Mouse (Mus musculus) liver, embryonic 13.5 days (tissue): Measurements from ENCODE around the gene Scimp. TPM values are rescaled to one million over a fixed set of nuclear protein-coding genes. Genes with fewer than 3 reads are reported as not detected.

Experiments used
- ATAC-seq: fragments of 200-750 bp; cut with Nextera tagmentation; 2 replicates; pipeline ENCODE4 v1.8.0; 2017; ENCODE audit warnings: low read depth, mild to moderate bottlenecking, moderate number of reproducible peaks, moderate library complexity
- DNase-seq: peaks from one replicate; pipeline ENCODE4 v3.0.0; 2022
- H3K27ac ChIP-seq: fragments of 300-500 bp; sonication (generic); 2 replicates; pipeline ENCODE4 v1.5.1; 2015; ENCODE audit warnings: moderate library complexity, mild to moderate bottlenecking, inconsistent platforms
- H3K27me3 ChIP-seq: fragments of 300-500 bp; sonication (generic); 2 replicates; pipeline ENCODE4 v1.6.1; 2015; ENCODE audit warnings: mild to moderate bottlenecking, inconsistent platforms
- H3K36me3 ChIP-seq: fragments of 300-500 bp; sonication (generic); 2 replicates; pipeline ENCODE4 v1.6.1; 2015; ENCODE audit warnings: mild to moderate bottlenecking, inconsistent platforms
- H3K4me1 ChIP-seq: fragments of 300-500 bp; sonication (generic); replicated peaks from 2 replicates; pipeline ENCODE4 v1.6.1; 2015; ENCODE audit warnings: inconsistent platforms
- H3K4me2 ChIP-seq: fragments of 300-500 bp; sonication (generic); 2 replicates; pipeline ENCODE4 v1.6.1; 2015; ENCODE audit warnings: inconsistent platforms, mild to moderate bottlenecking, moderate library complexity
- H3K4me3 ChIP-seq: fragments of 300-500 bp; sonication (generic); replicated peaks from 2 replicates; pipeline ENCODE4 v1.5.1; 2015; ENCODE audit warnings: mild to moderate bottlenecking, inconsistent platforms
- H3K9ac ChIP-seq: fragments of 300-500 bp; sonication (generic); 2 replicates; pipeline ENCODE4 v1.6.1; 2015; ENCODE audit warnings: mild to moderate bottlenecking, inconsistent platforms
- H3K9me3 ChIP-seq: fragments of 300-500 bp; sonication (generic); replicated peaks from 2 replicates; pipeline ENCODE4 v1.6.1; 2016; ENCODE audit warnings: inconsistent platforms
- WGBS: fragments of 180-500 bp; shearing (Covaris S2); methylation state at CpG from one replicate; pipeline ENCODE4 v1.1.7; 2015; ENCODE audit not compliant: insufficient replicate concordance; 5-methylcytosine and 5-hydroxymethylcytosine counted together
- polyA plus RNA-seq: library from polyadenylated mRNA; unstranded; fragments of >200 nt; fragmentation: Nextera tagmentation; extraction: Ambion mirVana; gene quantifications from 2 replicates; pipeline ENCODE4 v1.2.1, GENCODE M21; 2015

The Scimp gene
- polyA plus RNA-seq, 1 experiment from 2014 or later = 0.18 TPM

- no peaks in the 10 kb centered on the region for H3K36me3 ChIP-seq
- no peak overlapping the region for H3K9ac ChIP-seq
- H3K4me2 ChIP-seq = no peak overlapping the region
- ATAC-seq (no peak), DNase-seq (no peak)
- H3K27ac ChIP-seq = no peak overlapping the region
- H3K4me1 ChIP-seq = peaks cover under 1% of the 10 kb centered on the region; the same call in 1 of the 2 replicates
- no peaks in the 10 kb centered on the region for H3K9me3 ChIP-seq
- no peaks in the 10 kb centered on the region for H3K27me3 ChIP-seq
- no peak overlapping the region for H3K4me3 ChIP-seq
- WGBS = 80% methylated on average over 5 of the region's 5 CpGs
Measured at GRCm38 (mm10) chr11:70811041-70811440, 1.3 kb downstream of the Scimp start.

DNA sequence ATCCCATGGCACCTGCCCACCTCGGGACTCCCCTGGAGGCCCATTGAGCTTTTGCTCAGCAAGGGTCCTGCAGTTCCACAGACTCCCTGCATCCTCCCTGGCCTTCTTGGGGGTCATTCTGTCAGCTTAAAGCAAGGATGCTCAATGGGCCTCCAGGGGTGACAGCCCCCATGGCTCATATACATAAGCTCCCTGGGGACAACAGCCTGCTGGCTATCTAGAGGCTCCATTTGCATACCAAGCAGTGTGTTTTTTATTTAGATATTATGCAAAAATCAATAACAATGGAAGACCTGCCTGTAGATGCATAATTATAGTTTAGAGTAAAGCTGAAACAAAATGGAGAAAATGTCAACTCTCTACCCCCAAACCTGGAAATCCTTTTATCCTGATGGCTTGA is 3.4 kb downstream of the Scimp start:
- peaks cover 11% of the 10 kb centered on the region; the same call in 1 of the 2 replicates for H3K27me3 ChIP-seq
- H3K4me2 ChIP-seq = no peak overlapping the region
- no peaks in the 10 kb centered on the region for H3K9me3 ChIP-seq
- peaks cover 6% of the 10 kb centered on the region; the same call in 1 of the 2 replicates for H3K4me1 ChIP-seq
- 46% methylated on average over 1 of the region's 1 CpGs for WGBS
- H3K27ac ChIP-seq = no peak overlapping the region
- H3K36me3 ChIP-seq = no peaks in the 10 kb centered on the region
- no peak overlapping the region for H3K9ac ChIP-seq
- DNase-seq = no peak
- ATAC-seq = no peak
- H3K4me3 ChIP-seq = no peak overlapping the region

GRCm38 (mm10) chr11:70808101-70808500 is 4.3 kb downstream of the Scimp start:
- Histone ChIP-seq H3K4me3 (no peak overlapping the region), H3K4me1 (peaks cover 6% of the 10 kb centered on the region; the same call in 1 of the 2 replicates), H3K27me3 (peaks cover 15% of the 10 kb centered on the region)

GRCm38 (mm10) chr11:70807630-70808029 is 4.8 kb downstream of the Scimp start:
- Histone ChIP-seq H3K4me2 (no peak overlapping the region), H3K27me3 (peaks cover 16% of the 10 kb centered on the region), H3K4me1 (peaks cover 6% of the 10 kb centered on the region; the same call in 1 of the 2 replicates), H3K9me3 (no peaks in the 10 kb centered on the region), H3K27ac (no peak overlapping the region), H3K4me3 (no peak overlapping the region), H3K36me3 (no peaks in the 10 kb centered on the region), H3K9ac (no peak overlapping the region)
- WGBS = 52% methylated on average over 4 of the region's 4 CpGs
- DNase-seq (no peak), ATAC-seq (no peak)

More at GRCm38 (mm10) chr11:70808101-70808500, 4.3 kb downstream of the Scimp start:
- no peaks in the 10 kb centered on the region for H3K9me3 ChIP-seq
- 25% methylated on average over 3 of the region's 3 CpGs for WGBS
- H3K27ac ChIP-seq = no peak overlapping the region
- no peak for ATAC-seq
- no peak overlapping the region for H3K4me2 ChIP-seq
- DNase-seq = no peak
- no peaks in the 10 kb centered on the region for H3K36me3 ChIP-seq
- H3K9ac ChIP-seq = no peak overlapping the region

- Histone ChIP-seq H3K4me2 (no peak overlapping the region), H3K4me3 (no peak overlapping the region), H3K9ac (no peak overlapping the region), H3K4me1 (peaks cover 6% of the 10 kb centered on the region; the same call in 1 of the 2 replicates), H3K9me3 (no peaks in the 10 kb centered on the region), H3K27ac (no peak overlapping the region), H3K36me3 (no peaks in the 10 kb centered on the region), H3K27me3 (peaks cover 16% of the 10 kb centered on the region)
- WGBS = 26% methylated on average over 4 of the region's 4 CpGs
- DNase-seq = no peak
- ATAC-seq = no peak
Measured at GRCm38 (mm10) chr11:70806697-70807096, 5.7 kb downstream of the Scimp start.

DNA sequence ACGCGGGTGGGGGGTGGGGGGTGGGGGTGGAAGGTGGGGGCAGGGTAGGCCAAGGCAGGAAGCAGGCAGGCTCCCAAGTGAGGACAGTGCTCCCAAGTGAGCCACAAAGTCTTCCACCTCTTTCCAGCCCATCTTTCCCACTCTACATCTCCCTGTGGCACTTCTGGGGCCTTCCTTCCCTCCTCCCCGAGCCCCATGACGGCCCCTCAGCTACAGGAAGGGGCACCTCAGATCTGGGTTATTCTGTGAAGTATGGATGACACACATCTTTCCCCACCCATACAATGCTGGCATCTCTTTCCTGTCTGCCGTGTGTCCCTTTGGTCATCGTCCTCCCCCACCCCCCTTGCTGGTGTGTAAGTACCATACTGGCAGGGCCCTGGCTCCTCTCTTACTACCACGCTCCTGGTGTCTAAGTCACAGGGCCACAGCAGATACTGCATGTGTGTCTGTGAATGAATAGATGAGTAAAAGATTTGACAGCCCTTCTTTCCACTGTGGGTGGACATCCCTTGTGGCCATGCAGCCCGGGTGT is 6.7 kb downstream of the Scimp start:
- H3K4me3 ChIP-seq = no peak overlapping the region
- no peak overlapping the region for H3K9ac ChIP-seq
- H3K27me3 ChIP-seq = peaks cover 16% of the 10 kb centered on the region
- no peaks in the 10 kb centered on the region for H3K9me3 ChIP-seq
- peaks cover 6% of the 10 kb centered on the region; the same call in 1 of the 2 replicates for H3K4me1 ChIP-seq
- H3K4me2 ChIP-seq = no peak overlapping the region
- DNase-seq (no peak), ATAC-seq (no peak)
- H3K27ac ChIP-seq = no peak overlapping the region
- WGBS = 25% methylated on average over 8 of the region's 8 CpGs
- H3K36me3 ChIP-seq = no peaks in the 10 kb centered on the region

DNA sequence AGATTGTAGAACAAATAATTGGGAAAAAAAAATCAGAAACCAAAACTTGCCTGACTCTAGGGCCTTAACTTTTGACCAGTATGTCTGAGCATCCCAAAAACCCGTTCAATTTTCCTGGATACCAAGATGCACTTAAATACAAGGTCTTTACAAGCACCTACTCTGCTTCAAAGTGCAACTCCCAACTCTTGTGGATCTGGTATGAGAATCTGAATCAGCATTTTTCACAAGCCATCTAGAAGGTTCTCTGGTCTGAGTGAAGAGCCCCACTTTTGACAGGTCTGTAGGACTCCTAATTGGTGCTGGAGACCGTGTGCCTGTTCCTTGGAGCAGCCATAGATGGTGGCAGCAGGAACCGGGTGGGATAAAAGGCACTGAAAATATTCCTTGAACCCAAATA is 8.0 kb downstream of the Scimp start:
- Histone ChIP-seq H3K9ac (no peak overlapping the region), H3K9me3 (no peaks in the 10 kb centered on the region), H3K4me1 (peaks cover 6% of the 10 kb centered on the region; the same call in 1 of the 2 replicates), H3K27ac (no peak overlapping the region), H3K36me3 (no peaks in the 10 kb centered on the region), H3K4me2 (no peak overlapping the region), H3K27me3 (peaks cover 16% of the 10 kb centered on the region), H3K4me3 (no peak overlapping the region)
- no peak for ATAC-seq
- no peak for DNase-seq
- 55% methylated on average over 3 of the region's 3 CpGs for whole genome bisulfite sequencing

DNA sequence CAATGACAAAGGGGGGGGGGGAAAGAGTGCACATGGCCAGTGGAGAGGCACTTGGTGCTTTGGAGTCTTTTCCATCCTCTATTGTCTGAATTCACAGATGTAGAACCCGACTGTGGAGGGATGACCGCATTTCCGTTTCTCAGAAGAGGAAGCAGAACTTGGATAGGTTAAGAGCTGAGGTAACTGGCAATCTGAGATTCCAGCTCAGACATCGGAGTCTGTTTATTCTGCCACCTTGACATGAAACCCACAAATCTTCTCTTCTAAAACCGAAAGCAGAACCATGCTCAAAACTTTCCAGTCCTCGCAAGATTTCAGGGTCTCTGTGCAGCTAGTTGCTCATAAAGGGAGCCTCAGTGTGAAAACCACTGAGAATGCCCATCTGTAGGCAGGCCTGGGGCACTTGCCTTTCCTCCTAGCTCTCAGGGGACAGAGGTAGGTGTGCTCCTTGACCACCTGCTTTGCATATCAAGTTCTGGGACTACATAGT is 8.6 kb downstream of the Scimp start:
- Histone ChIP-seq H3K4me3 (no peak overlapping the region), H3K36me3 (no peaks in the 10 kb centered on the region), H3K4me1 (peaks cover 6% of the 10 kb centered on the region; the same call in 1 of the 2 replicates), H3K27me3 (peaks cover 16% of the 10 kb centered on the region), H3K9ac (no peak overlapping the region), H3K27ac (no peak overlapping the region), H3K9me3 (no peaks in the 10 kb centered on the region), H3K4me2 (no peak overlapping the region)
- DNase-seq (no peak), ATAC-seq (no peak)
- WGBS = 18% methylated on average over 6 of the region's 6 CpGs

DNA sequence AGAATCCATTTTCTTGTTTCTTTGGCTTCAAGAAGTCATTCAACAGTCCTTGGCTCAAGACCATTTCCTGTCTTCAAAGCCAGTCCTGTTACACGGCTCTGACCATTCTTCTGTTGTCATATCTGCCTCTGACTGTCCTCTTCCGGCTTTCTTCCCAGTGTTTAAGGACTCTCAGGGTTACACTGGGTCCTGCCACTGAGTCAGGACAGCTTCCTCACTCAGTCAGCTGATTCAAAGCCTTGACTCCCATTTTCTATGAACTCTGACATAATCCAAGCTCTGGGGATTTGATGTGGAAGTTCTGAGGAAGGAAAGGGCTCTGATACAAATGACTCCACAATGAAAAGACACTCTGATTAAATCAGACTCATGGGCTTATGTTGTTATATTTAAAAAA is 9.5 kb downstream of the Scimp start:
- DNase-seq (no peak), ATAC-seq (no peak)
- no peaks in the 10 kb centered on the region for H3K9me3 ChIP-seq
- H3K36me3 ChIP-seq = no peaks in the 10 kb centered on the region
- 37% methylated on average over 2 of the region's 2 CpGs for WGBS
- H3K27ac ChIP-seq = no peak overlapping the region
- no peak overlapping the region for H3K4me3 ChIP-seq
- H3K27me3 ChIP-seq = peaks cover 16% of the 10 kb centered on the region
- no peak overlapping the region for H3K9ac ChIP-seq
- H3K4me1 ChIP-seq = peaks cover 6% of the 10 kb centered on the region; the same call in 1 of the 2 replicates
- no peak overlapping the region for H3K4me2 ChIP-seq

GRCm38 (mm10) chr11:70802208-70802864 is 10.1 kb downstream of the Scimp start:
- H3K4me3 ChIP-seq = no peak overlapping the region
- H3K9ac ChIP-seq = no peak overlapping the region
- DNase-seq (no peak), ATAC-seq (no peak)
- H3K27me3 ChIP-seq = peaks cover 16% of the 10 kb centered on the region
- no peak overlapping the region for H3K4me2 ChIP-seq
- no peaks in the 10 kb centered on the region for H3K36me3 ChIP-seq
- WGBS = 71% methylated on average over 2 of the region's 2 CpGs
- H3K4me1 ChIP-seq = peaks cover 6% of the 10 kb centered on the region; the same call in 1 of the 2 replicates
- H3K9me3 ChIP-seq = no peaks in the 10 kb centered on the region
- no peak overlapping the region for H3K27ac ChIP-seq

DNA sequence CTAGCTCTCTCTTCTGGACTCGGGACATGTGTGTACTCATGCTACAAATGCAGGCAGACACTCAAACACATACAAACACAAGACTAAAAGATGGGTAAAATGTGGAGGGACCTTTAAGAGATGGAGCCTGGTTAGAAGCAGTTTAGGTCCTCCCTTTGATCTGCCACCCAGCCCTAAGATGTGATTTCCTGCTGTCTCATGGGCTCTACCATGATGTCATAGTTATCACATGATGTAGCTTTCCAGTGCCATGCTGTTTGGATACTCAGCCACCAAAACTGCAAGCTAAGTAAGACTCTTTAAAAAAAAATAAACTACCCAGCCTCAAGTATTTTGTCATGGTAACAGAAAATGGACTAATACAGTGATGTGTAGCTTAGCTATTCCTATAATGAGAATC is 20.0 kb downstream of the Scimp start:
- no peaks in the 10 kb centered on the region for H3K36me3 ChIP-seq
- ATAC-seq = no peak
- no peak overlapping the region for H3K4me3 ChIP-seq
- no peak overlapping the region for H3K27ac ChIP-seq
- no peak overlapping the region for H3K9ac ChIP-seq
- H3K9me3 ChIP-seq = no peaks in the 10 kb centered on the region
- DNase-seq = no peak
- no peaks in the 10 kb centered on the region for H3K27me3 ChIP-seq
- H3K4me1 ChIP-seq = no peaks in the 10 kb centered on the region
- 74% methylated on average over 1 of the region's 1 CpGs for WGBS
- no peak overlapping the region for H3K4me2 ChIP-seq

GRCm38 (mm10) chr11:70791676-70792075 is 20.7 kb downstream of the Scimp start:
- no peaks in the 10 kb centered on the region for H3K4me1 ChIP-seq
- no peaks in the 10 kb centered on the region for H3K36me3 ChIP-seq
- H3K9ac ChIP-seq = no peak overlapping the region
- H3K9me3 ChIP-seq = no peaks in the 10 kb centered on the region
- no peaks in the 10 kb centered on the region for H3K27me3 ChIP-seq
- DNase-seq (no peak), ATAC-seq (no peak)
- H3K27ac ChIP-seq = no peak overlapping the region
- H3K4me2 ChIP-seq = no peak overlapping the region
- H3K4me3 ChIP-seq = no peak overlapping the region
- 61% methylated on average over 5 of the region's 5 CpGs for WGBS
